Mouse (Mus musculus) kidney, adult 2 months (tissue): ENCODE results near the gene Hist1h2af.

Source experiments
- CTCF ChIP-seq: fragments of 200-500 bp; conservative IDR thresholded peaks from 2 replicates; pipeline ENCODE4 v1.5.1; 2011; ENCODE audit warnings: low read depth, mild to moderate bottlenecking, control low read depth, low read length, moderate library complexity, mixed read lengths; ENCODE audit not compliant: insufficient read depth, insufficient read length
- POLR2A ChIP-seq: fragments of 200-500 bp; IDR thresholded peaks from one replicate; pipeline ENCODE4 v1.6.1; 2011; ENCODE audit warnings: low read depth, low read length, control low read depth

DNA sequence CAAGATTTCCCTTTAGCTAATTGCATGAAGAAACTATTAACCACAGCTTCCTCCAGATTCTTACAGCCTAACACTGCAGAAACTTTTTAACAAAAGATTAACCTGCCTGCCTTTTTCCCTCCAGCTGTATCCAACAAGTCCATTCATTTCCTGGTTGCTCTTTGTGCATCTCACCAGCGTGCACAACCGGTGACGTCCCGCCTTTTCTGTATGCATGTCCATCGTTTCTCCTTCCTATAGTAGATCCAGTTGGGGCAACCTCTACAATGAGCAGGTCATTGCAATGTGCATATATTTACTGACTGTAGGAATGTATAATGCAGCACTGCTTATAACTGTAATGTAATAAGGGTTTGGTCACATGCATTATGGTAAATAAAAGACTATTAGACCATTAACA, 9.7 kb upstream of the Hist1h2af start:
- TF ChIP-seq CTCF (no peak), POLR2A (no peak)
